Mouse (Mus musculus) midbrain, embryonic 14.5 days (tissue): Measurements from ENCODE around the gene Ntmt1. TPM values are rescaled to one million over a fixed set of nuclear protein-coding genes. Genes with fewer than 3 reads are reported as not detected.

Experiments used
- ATAC-seq: fragments of 200-750 bp; cut with Nextera tagmentation; 2 replicates; pipeline ENCODE4 v1.8.0; 2017; ENCODE audit warnings: moderate number of reproducible peaks, moderate library complexity; ENCODE audit not compliant: low FRiP score, low TSS enrichment
- DNase-seq: peaks from one replicate; pipeline ENCODE4 v3.0.0-alpha.2; 2015
- H3K27ac ChIP-seq: fragments of 300-500 bp; sonication (generic); replicated peaks from 2 replicates; pipeline ENCODE4 v1.5.1; 2014; ENCODE audit warnings: mild to moderate bottlenecking, low read depth, low read length, moderate library complexity
- H3K27me3 ChIP-seq: fragments of 300-500 bp; sonication (generic); 2 replicates; pipeline ENCODE4 v1.6.1; 2014; ENCODE audit warnings: low read length, control low read depth, mixed read lengths; ENCODE audit not compliant: control insufficient read depth, insufficient read depth
- H3K36me3 ChIP-seq: fragments of 300-500 bp; sonication (generic); 2 replicates; pipeline ENCODE4 v1.6.1; 2014; ENCODE audit warnings: low read length, control low read depth; ENCODE audit not compliant: control insufficient read depth, insufficient read depth
- H3K4me1 ChIP-seq: fragments of 300-500 bp; sonication (generic); 2 replicates; pipeline ENCODE4 v1.6.1; 2014; ENCODE audit warnings: mild to moderate bottlenecking, antibody characterized with exemption, low read length, control low read depth; ENCODE audit not compliant: control insufficient read depth, insufficient read depth
- H3K4me2 ChIP-seq: fragments of 300-500 bp; sonication (generic); 2 replicates; pipeline ENCODE4 v1.6.1; 2014; ENCODE audit warnings: mild to moderate bottlenecking, low read length, moderate library complexity
- H3K4me3 ChIP-seq: fragments of 300-500 bp; sonication (generic); replicated peaks from 2 replicates; pipeline ENCODE4 v1.5.1; 2014; ENCODE audit warnings: low read depth, low read length
- H3K9ac ChIP-seq: fragments of 300-500 bp; sonication (generic); replicated peaks from 2 replicates; pipeline ENCODE4 v1.6.1; 2014; ENCODE audit warnings: mild to moderate bottlenecking, low read length, moderate library complexity
- H3K9me3 ChIP-seq: fragments of 300-500 bp; sonication (generic); 2 replicates; pipeline ENCODE4 v1.6.1; 2016; ENCODE audit warnings: low read length, control low read depth, mixed read lengths; ENCODE audit not compliant: control insufficient read depth
- WGBS: fragments of 180-500 bp; shearing (Covaris S2); extraction: QIAGEN DNeasy Blood & Tissue Kit; methylation state at CpG from one replicate; pipeline ENCODE4 v1.1.7; 2014; 5-methylcytosine and 5-hydroxymethylcytosine counted together
- polyA plus RNA-seq: library from polyadenylated mRNA; unstranded; fragments of >200 nt; fragmentation: Nextera tagmentation; extraction: Ambion mirVana; gene quantifications from 2 replicates; pipeline ENCODE4 v1.2.1, GENCODE M21; 2014

Ntmt1 gene
- polyA plus RNA-seq, 1 experiment from 2014 or later: 114 TPM

- no peak overlapping the region for H3K27ac ChIP-seq
- 43% methylated on average over 6 of the region's 6 CpGs for WGBS
- H3K4me2 ChIP-seq: no peak overlapping the region
- H3K27me3 ChIP-seq: no peaks in the 10 kb centered on the region
- no peak overlapping the region for H3K4me3 ChIP-seq
- H3K9me3 ChIP-seq: no peaks in the 10 kb centered on the region
- no peak for ATAC-seq
- no peak overlapping the region for H3K9ac ChIP-seq
- peak; percentile 65 for DNase-seq
- H3K4me1 ChIP-seq: peaks cover 9% of the 10 kb centered on the region; the same call in 1 of the 2 replicates
- H3K36me3 ChIP-seq: no peaks in the 10 kb centered on the region
Observed at GRCm38 (mm10) chr2:30857076-30857475, 49.5 kb downstream of the Ntmt1 start.

DNA sequence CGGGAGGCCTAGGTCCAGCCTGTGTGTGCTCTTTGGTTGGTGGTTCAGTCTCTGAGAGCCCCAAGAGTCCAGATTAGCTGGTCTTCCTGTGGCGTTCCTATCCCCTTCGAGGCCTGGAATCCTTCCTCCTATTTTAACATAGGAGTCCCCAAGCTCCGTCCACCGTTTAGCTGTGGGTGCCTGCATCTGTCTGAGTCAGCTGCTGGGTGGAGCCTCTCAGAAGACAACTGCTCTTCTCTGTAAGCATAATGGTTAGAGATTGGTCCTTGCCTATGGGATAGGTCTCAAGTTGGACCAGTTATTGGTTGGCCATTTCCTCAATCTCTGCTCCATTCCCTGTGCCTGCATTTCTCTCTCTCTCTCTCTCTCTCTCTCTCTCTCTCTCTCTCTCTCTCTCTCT lies 52.2 kb downstream of the Ntmt1 start:
- H3K4me3 ChIP-seq: no peak overlapping the region
- ATAC-seq (no peak), DNase-seq (no peak)
- peaks cover 10% of the 10 kb centered on the region; the same call in 1 of the 2 replicates for H3K27me3 ChIP-seq
- H3K9ac ChIP-seq: no peak overlapping the region
- H3K27ac ChIP-seq: no peak overlapping the region
- H3K4me2 ChIP-seq: no peak overlapping the region
- H3K9me3 ChIP-seq: no peaks in the 10 kb centered on the region
- WGBS: 86% methylated on average over 5 of the region's 5 CpGs
- H3K4me1 ChIP-seq: 0 out of 2 replicates have a peak, but pooled peaks cover 3% of the 10 kb centered on the region
- H3K36me3 ChIP-seq: no peaks in the 10 kb centered on the region

GRCm38 (mm10) chr2:30862081-30862480 lies 54.5 kb downstream of the Ntmt1 start:
- ATAC-seq (no peak), DNase-seq (no peak)
- Histone ChIP-seq H3K4me3 (no peak overlapping the region), H3K36me3 (no peaks in the 10 kb centered on the region), H3K9ac (no peak overlapping the region), H3K27me3 (peaks cover 15% of the 10 kb centered on the region; the same call in 1 of the 2 replicates), H3K4me1 (0 out of 2 replicates have a peak, but pooled peaks cover 4% of the 10 kb centered on the region), H3K9me3 (no peaks in the 10 kb centered on the region), H3K27ac (no peak overlapping the region), H3K4me2 (no peak overlapping the region)
- 78% methylated on average over 4 of the region's 4 CpGs for WGBS

- Histone ChIP-seq H3K36me3 (no peaks in the 10 kb centered on the region), H3K4me1 (0 out of 2 replicates have a peak, but pooled peaks cover 4% of the 10 kb centered on the region), H3K9ac (no peak overlapping the region), H3K27ac (no peak overlapping the region), H3K27me3 (peaks cover 15% of the 10 kb centered on the region; the same call in 1 of the 2 replicates), H3K4me2 (no peak overlapping the region), H3K4me3 (no peak overlapping the region), H3K9me3 (no peaks in the 10 kb centered on the region)
- no peak for ATAC-seq
- DNase-seq: no peak
- 91% methylated on average over 9 of the region's 9 CpGs for WGBS
Observed at GRCm38 (mm10) chr2:30863574-30863973, 55.9 kb downstream of the Ntmt1 start.

- Histone ChIP-seq H3K9me3 (no peaks in the 10 kb centered on the region), H3K27me3 (peaks cover 15% of the 10 kb centered on the region; the same call in 1 of the 2 replicates), H3K9ac (peak overlapping the region; percentile 23; the same call in 1 of the 2 replicates), H3K4me2 (peak overlapping the region; percentile 50), H3K27ac (no peak overlapping the region), H3K4me3 (peak overlapping the region; percentile 23; the same call in 1 of the 2 replicates), H3K36me3 (no peaks in the 10 kb centered on the region), H3K4me1 (0 out of 2 replicates have a peak, but pooled peaks cover 4% of the 10 kb centered on the region)
- 2% methylated on average over 35 of the region's 35 CpGs for WGBS
- DNase-seq (peak; percentile 24), ATAC-seq (no peak)
Observed at GRCm38 (mm10) chr2:30864968-30865381, 57.3 kb downstream of the Ntmt1 start.

GRCm38 (mm10) chr2:30865426-30865825 lies 57.8 kb downstream of the Ntmt1 start:
- ATAC-seq (no peak), DNase-seq (no peak)
- H3K36me3 ChIP-seq: no peaks in the 10 kb centered on the region
- no peaks in the 10 kb centered on the region for H3K9me3 ChIP-seq
- H3K27me3 ChIP-seq: peaks cover 15% of the 10 kb centered on the region; the same call in 1 of the 2 replicates
- H3K4me3 ChIP-seq: no peak overlapping the region
- no peak overlapping the region for H3K27ac ChIP-seq
- 0 out of 2 replicates have a peak, but pooled peaks cover 4% of the 10 kb centered on the region for H3K4me1 ChIP-seq
- H3K4me2 ChIP-seq: no peak overlapping the region; the same call in 1 of the 2 replicates
- WGBS: 48% methylated on average over 3 of the region's 3 CpGs
- H3K9ac ChIP-seq: no peak overlapping the region

GRCm38 (mm10) chr2:30870863-30871262 lies 63.2 kb downstream of the Ntmt1 start:
- no peak for DNase-seq
- H3K27ac ChIP-seq: no peak overlapping the region
- no peaks in the 10 kb centered on the region for H3K27me3 ChIP-seq
- no peak overlapping the region for H3K4me3 ChIP-seq
- H3K9me3 ChIP-seq: no peaks in the 10 kb centered on the region
- H3K4me2 ChIP-seq: no peak overlapping the region
- no peak overlapping the region for H3K9ac ChIP-seq
- H3K36me3 ChIP-seq: no peaks in the 10 kb centered on the region
- WGBS: 62% methylated on average over 8 of the region's 8 CpGs
- no peak for ATAC-seq
- no peaks in the 10 kb centered on the region for H3K4me1 ChIP-seq

Other genes with a start within 250 kb of the Ntmt1 start
- gene Cstad, start 212.8 kb upstream of the Ntmt1 start, polyA plus RNA-seq: 0.46 and 1.2 TPM in 2 replicates
- gene 1700001O22Rik, start 4.2 kb upstream of the Ntmt1 start, polyA plus RNA-seq: 0.87 and 1.0 TPM in 2 replicates
- 38.5 and 42.7 TPM in 2 replicates for gene Asb6, start 22.5 kb downstream of the Ntmt1 start, polyA plus RNA-seq
- 1.4 and 2.2 TPM in 2 replicates for gene Prrx2, start 27.1 kb downstream of the Ntmt1 start, polyA plus RNA-seq
- 3.2 and 4.2 TPM in 2 replicates for gene Ptges, start 122.0 kb downstream of the Ntmt1 start, polyA plus RNA-seq
- 19.3 and 19.4 TPM in 2 replicates for gene Tor1b, start 145.1 kb downstream of the Ntmt1 start, polyA plus RNA-seq
- gene Tor1a, start 160.1 kb downstream of the Ntmt1 start, polyA plus RNA-seq: 81.2 and 89.5 TPM in 2 replicates
- 68.2 and 78.7 TPM in 2 replicates for gene BC005624, start 174.4 kb downstream of the Ntmt1 start, polyA plus RNA-seq
- 28.5 and 35.8 TPM in 2 replicates for gene Usp20, start 174.5 kb downstream of the Ntmt1 start, polyA plus RNA-seq